Mouse (Mus musculus) heart, adult 2 months (tissue): Measurements from ENCODE around the gene Nuak1. TPM values are rescaled to one million over a fixed set of nuclear protein-coding genes. Genes with fewer than 3 reads are reported as not detected.

Experiments used
- DNase-seq, 2 experiments: peaks; one replicate each; pipeline ENCODE4 v3.0.0; 2021
- H3K27ac ChIP-seq: fragments of 200-600 bp; 2 replicates; pipeline ENCODE4 v1.8.1; 2022
- H3K27me3 ChIP-seq: fragments of 200-500 bp; 2 replicates; pipeline ENCODE4 v1.6.1; 2012; ENCODE audit warnings: mild to moderate bottlenecking, low read length, inconsistent platforms, mixed read lengths; ENCODE audit not compliant: control insufficient read depth, insufficient read depth
- H3K36me3 ChIP-seq: fragments of 200-500 bp; 2 replicates; pipeline ENCODE4 v1.6.1; 2012; ENCODE audit warnings: low read length, inconsistent platforms; ENCODE audit not compliant: control insufficient read depth, insufficient read depth
- H3K4me1 ChIP-seq: fragments of 200-500 bp; 2 replicates; pipeline ENCODE4 v1.6.1; 2011; ENCODE audit warnings: low read length; ENCODE audit not compliant: control insufficient read depth, insufficient read depth
- H3K4me3 ChIP-seq: fragments of 200-600 bp; 2 replicates; pipeline ENCODE4 v1.8.1; 2022
- H3K79me2 ChIP-seq: fragments of 200-500 bp; replicated peaks from 2 replicates; pipeline ENCODE4 v1.6.1; 2012; ENCODE audit warnings: mild to moderate bottlenecking, inconsistent platforms, low read length, moderate library complexity, mixed read lengths; ENCODE audit not compliant: control insufficient read depth, insufficient read depth
- H3K9ac ChIP-seq: fragments of 200-500 bp; 2 replicates; pipeline ENCODE4 v1.6.1; 2012; ENCODE audit warnings: low read depth, mild to moderate bottlenecking, control low read depth, inconsistent platforms, low read length, mixed read lengths
- CTCF ChIP-seq: fragments of 200-600 bp; IDR thresholded peaks from 2 replicates; pipeline ENCODE4 v1.8.1; 2022; ENCODE audit warnings: antibody characterized with exemption, mild to moderate bottlenecking, moderate library complexity
- EP300 ChIP-seq: fragments of 200-500 bp; IDR thresholded peaks from 2 replicates; pipeline ENCODE4 v1.6.1; 2011; ENCODE audit warnings: low read depth, low read length, control low read depth; ENCODE audit not compliant: insufficient read depth
- POLR2A ChIP-seq: fragments of 200-500 bp; IDR thresholded peaks from 2 replicates; pipeline ENCODE4 v1.6.1; 2011; ENCODE audit warnings: mild to moderate bottlenecking, low read depth, low read length, control low read depth; ENCODE audit not compliant: insufficient read depth
- WGBS: fragments of 180-500 bp; shearing (Covaris S2); methylation state at CpG from one replicate; pipeline ENCODE4 v1.1.7; 2018; 5-methylcytosine and 5-hydroxymethylcytosine counted together
- intact Hi-C: fragments of 180-260 bp; cut with DNase I; formaldehyde crosslinking; loops from one replicate; pipeline ENCODE4 v1.15.1; 2025
- polyA plus RNA-seq: library from polyadenylated mRNA; depleted of rRNA; stranded (reverse); fragments of >200 nt; gene quantifications from 2 replicates; pipeline ENCODE4 v1.2.3, GENCODE M21; 2012
- total RNA-seq, 2 experiments: library from RNA; stranded (reverse); gene quantifications; 2 replicates each; pipeline ENCODE4 v1.2.3; 2021

Nuak1 gene
- total and polyA plus RNA-seq, 3 experiments, result 15.3 to 29.0 (median 27.0) TPM

DNA sequence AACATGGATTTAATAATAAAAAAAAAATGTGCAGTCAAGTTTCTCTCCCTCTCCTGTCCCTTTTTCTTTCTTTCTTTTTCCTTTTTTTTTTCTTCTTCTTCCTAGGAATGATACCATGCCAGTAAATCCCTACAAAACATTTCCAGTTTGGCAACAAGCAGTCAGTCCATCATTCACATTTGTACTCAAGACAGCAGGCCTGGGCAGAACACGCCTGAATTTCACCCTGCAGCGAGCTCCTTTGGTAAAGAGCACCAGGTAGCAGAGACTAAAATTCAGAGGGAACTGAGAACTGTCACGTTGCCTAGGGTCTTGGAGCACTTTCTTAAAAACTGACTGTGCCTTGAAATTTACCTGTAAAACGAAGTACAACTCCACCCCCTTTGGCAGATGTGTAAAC lies 69.2 kb downstream of the Nuak1 start:
- Histone ChIP-seq H3K27me3 (no peaks in the 10 kb centered on the region), H3K36me3 (peaks cover 2% of the 10 kb centered on the region; the same call in 1 of the 2 replicates), H3K79me2 (no peaks in the 10 kb centered on the region; the same call in 1 of the 2 replicates), H3K4me3 (no peak overlapping the region), H3K9ac (no peak overlapping the region), H3K27ac (no peak overlapping the region), H3K4me1 (no peaks in the 10 kb centered on the region)
- no peak for DNase-seq
- intact Hi-C loops, result no loop called here
- TF ChIP-seq POLR2A (no peak), CTCF (no peak), EP300 (no peak)
- 71% methylated on average over 4 of the region's 4 CpGs for WGBS

DNA sequence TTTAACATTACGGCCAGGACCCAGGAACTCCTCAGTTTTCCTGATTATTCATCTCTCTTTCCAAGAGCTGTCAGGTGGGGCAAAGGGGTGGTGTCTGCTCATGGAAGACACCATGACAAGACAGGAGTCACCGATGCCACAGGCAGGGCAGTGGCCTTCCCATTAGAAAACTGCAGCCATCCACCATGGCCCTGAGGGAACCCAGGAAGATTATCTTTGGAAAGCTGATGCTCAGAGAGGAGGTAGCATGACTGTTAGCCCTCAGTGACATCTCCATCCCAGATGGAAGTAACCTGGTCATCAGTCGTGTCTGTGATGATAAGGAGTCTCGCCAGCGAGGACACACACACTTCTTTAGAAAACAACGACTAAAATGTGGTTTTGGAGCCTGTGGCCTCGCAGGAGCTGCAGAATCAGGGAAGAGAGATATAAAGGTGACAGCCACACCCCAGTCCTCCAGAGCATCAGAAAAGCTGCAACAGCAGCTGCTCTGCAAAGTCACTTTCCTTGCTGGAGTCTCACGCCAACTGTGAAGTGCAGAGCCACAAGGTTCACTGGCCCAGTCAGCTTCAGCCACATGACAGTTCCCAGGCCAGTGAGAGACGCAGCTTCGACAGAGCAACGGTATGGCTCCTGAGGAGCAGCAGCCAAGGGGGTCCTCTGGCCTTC lies 70.6 kb downstream of the Nuak1 start:
- DNase-seq, result no peak
- Histone ChIP-seq H3K4me1 (no peaks in the 10 kb centered on the region; the same call in 1 of the 2 replicates), H3K27ac (no peak overlapping the region), H3K27me3 (no peaks in the 10 kb centered on the region), H3K36me3 (peaks cover 2% of the 10 kb centered on the region; the same call in 1 of the 2 replicates), H3K4me3 (no peak overlapping the region), H3K9ac (no peak overlapping the region), H3K79me2 (no peaks in the 10 kb centered on the region; the same call in 1 of the 2 replicates)
- TF ChIP-seq POLR2A (no peak), EP300 (no peak), CTCF (no peak)
- intact Hi-C loops, result no loop called here
- WGBS, result 78% methylated on average over 11 of the region's 11 CpGs

DNA sequence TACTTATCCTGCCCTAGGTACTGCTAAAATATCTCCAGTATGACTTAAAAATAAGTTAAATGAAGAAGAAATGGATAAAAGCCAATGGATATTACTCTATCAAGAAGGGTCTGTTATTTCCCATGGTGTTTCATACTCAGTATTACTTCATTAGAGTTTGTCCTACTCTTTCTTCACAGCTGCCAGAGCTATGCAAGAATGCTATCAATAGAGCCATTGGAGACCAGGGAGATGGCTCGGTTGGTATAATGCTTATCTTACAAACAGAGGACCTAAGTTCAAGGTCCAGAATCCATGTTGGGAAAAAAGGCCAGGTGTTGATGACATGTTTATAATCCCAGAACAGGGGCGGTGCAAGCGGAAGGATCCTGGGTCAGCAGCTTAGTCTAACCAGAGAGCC lies 72.2 kb downstream of the Nuak1 start:
- intact Hi-C loops, result no loop called here
- 83% methylated on average over 3 of the region's 3 CpGs for WGBS
- DNase-seq, result no peak
- Histone ChIP-seq H3K4me3 (no peak overlapping the region), H3K36me3 (no peaks in the 10 kb centered on the region), H3K79me2 (no peaks in the 10 kb centered on the region), H3K9ac (no peak overlapping the region), H3K4me1 (no peaks in the 10 kb centered on the region; the same call in 1 of the 2 replicates), H3K27me3 (no peaks in the 10 kb centered on the region), H3K27ac (no peak overlapping the region)
- TF ChIP-seq EP300, result no peak
- no peak for TF ChIP-seq CTCF
- no peak for TF ChIP-seq POLR2A

DNA sequence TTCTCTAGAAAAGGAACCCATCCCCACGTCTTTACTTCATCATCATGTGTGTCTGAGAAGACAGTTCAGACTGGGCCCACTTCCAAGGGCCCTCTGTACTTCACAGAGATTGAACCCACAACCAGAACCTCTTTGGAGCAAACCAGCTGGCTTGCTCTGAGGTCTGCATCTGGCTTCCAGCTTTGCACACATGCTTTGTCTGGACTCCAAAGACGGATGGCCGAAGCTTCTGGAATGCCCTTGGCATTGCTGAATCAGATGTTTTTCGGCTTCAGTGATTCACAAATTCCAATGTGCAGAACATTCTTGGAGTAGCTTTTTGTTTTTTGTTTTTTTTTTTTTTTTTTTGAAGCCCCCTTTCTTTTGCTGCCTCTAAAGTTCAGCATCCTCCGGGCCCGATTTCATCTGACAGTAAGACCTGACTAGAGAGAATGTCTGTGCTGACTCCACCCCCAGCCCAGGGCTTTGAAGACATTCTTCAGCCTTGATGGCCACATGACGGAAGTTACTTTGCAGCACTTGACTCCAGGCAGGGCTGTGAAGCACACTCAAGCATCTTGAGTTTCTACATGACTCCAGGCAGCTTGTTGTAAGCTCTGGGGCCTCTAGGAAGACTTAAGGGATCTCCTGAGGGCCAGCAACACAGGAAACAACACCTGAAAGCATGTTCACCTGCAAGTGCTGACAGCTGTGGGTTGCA lies 75.1 kb downstream of the Nuak1 start:
- Histone ChIP-seq H3K79me2 (no peaks in the 10 kb centered on the region), H3K4me1 (no peaks in the 10 kb centered on the region; the same call in 1 of the 2 replicates), H3K27me3 (no peaks in the 10 kb centered on the region), H3K9ac (no peak overlapping the region), H3K27ac (no peak overlapping the region), H3K36me3 (no peaks in the 10 kb centered on the region), H3K4me3 (no peak overlapping the region)
- intact Hi-C loops, result no loop called here
- DNase-seq, result no peak
- WGBS, result 71% methylated on average over 7 of the region's 7 CpGs
- no peak for TF ChIP-seq POLR2A
- no peak for TF ChIP-seq EP300
- no peak for TF ChIP-seq CTCF

DNA sequence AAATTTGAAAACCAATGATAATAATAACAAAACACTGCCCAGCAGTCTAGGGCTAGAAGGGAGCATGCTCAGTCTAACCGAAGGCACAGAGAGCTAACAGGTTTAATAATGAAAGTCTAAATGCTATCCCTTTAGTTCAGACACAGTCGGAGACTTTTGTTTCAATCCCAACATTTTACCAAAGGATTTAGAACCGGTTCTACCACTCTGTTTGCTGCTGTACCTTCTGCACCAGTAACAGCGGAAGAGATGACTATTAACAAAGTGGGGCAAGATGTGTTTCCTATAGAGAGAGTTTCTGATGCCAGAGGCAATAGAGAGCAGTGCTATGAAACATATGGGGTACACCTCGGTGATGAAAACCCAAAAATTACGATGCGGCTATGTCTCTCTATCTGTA lies 76.6 kb downstream of the Nuak1 start:
- no peaks in the 10 kb centered on the region; the same call in 1 of the 2 replicates for H3K4me1 ChIP-seq
- H3K27me3 ChIP-seq, result no peaks in the 10 kb centered on the region
- TF ChIP-seq POLR2A, result no peak
- WGBS, result 92% methylated on average over 7 of the region's 7 CpGs
- H3K36me3 ChIP-seq, result no peaks in the 10 kb centered on the region
- intact Hi-C loops, result no loop called here
- DNase-seq, result no peak
- no peak overlapping the region for H3K4me3 ChIP-seq
- H3K27ac ChIP-seq, result no peak overlapping the region
- H3K9ac ChIP-seq, result no peak overlapping the region
- H3K79me2 ChIP-seq, result no peaks in the 10 kb centered on the region

DNA sequence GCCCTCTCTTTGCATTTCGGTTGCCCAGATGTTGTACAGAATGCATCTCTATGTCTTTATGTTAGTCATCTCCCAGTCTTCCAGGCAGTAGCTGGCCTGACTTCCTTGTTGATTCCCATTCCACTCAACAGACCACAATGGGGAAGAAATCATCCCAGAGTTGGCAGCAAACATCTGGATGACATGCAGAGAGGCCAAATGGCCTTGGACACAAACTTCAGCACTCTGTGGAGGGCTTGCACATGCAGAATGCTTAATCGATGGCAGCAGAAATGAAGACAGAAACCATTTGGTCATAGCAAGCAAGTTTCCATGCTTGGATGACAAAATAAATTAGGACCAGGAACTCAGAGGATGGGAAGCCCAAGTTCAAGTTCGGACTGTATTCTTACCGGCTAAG lies 79.4 kb downstream of the Nuak1 start:
- H3K27ac ChIP-seq, result no peak overlapping the region
- no peaks in the 10 kb centered on the region for H3K27me3 ChIP-seq
- TF ChIP-seq EP300 (no peak), POLR2A (no peak), CTCF (no peak)
- no peaks in the 10 kb centered on the region for H3K79me2 ChIP-seq
- 79% methylated on average over 4 of the region's 4 CpGs for WGBS
- no peaks in the 10 kb centered on the region; the same call in 1 of the 2 replicates for H3K4me1 ChIP-seq
- no peak overlapping the region for H3K4me3 ChIP-seq
- DNase-seq, result no peak
- intact Hi-C loops, result no loop called here
- no peak overlapping the region for H3K9ac ChIP-seq
- no peaks in the 10 kb centered on the region for H3K36me3 ChIP-seq
